Mouse (Mus musculus) right cerebral cortex, adult 18-20 months (tissue): ENCODE results near the gene Hist2h3c2.
"Not testable (repeated sequence)": the region's sequence is repeated elsewhere in the genome, so short reads cannot be mapped to it uniquely, and the experiment has no call there.

Source experiments
- DNase-seq: peaks from one replicate; pipeline ENCODE4 v3.0.0; 2022; ENCODE audit warnings: mixed read lengths

Gene Hist2h3c2

DNA sequence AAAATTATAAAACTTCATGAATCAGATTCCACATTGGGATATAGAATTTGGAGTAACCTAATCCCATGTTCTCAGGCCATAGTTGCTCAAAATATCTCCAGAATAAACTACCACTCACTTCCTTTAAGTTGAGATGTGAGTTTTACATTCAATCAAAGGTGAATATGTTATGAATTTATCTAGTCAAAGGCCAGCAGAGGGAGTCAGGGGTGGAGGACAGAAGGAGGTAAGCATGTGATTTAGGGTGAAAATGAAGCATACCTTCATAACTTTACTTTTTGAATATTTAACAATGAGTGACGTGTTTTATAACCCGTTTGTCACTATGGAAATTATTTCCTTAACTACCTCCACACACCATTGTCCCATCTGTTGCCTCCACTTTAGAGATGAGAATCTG is 4.0 kb downstream of the Hist2h3c2 start:
- DNase-seq, result no peak

DNA sequence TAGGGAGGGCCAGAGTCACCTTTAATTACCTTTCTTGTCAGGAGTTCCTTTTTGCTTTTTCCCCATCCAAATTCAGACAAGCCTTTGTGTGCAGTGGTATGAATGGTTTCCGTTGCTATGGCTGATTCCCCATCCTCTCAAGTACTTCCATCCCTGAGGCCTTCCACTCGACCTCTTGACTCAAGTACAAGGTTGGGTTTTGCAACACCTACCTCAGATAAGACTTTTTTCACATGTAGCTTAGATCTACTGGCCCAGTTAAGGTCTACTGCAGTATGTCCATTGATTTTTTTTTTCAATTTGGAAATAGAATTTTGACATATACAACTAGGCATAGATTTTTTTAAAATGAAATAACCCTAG is 7.2 kb downstream of the Hist2h3c2 start:
- no peak for DNase-seq

DNA sequence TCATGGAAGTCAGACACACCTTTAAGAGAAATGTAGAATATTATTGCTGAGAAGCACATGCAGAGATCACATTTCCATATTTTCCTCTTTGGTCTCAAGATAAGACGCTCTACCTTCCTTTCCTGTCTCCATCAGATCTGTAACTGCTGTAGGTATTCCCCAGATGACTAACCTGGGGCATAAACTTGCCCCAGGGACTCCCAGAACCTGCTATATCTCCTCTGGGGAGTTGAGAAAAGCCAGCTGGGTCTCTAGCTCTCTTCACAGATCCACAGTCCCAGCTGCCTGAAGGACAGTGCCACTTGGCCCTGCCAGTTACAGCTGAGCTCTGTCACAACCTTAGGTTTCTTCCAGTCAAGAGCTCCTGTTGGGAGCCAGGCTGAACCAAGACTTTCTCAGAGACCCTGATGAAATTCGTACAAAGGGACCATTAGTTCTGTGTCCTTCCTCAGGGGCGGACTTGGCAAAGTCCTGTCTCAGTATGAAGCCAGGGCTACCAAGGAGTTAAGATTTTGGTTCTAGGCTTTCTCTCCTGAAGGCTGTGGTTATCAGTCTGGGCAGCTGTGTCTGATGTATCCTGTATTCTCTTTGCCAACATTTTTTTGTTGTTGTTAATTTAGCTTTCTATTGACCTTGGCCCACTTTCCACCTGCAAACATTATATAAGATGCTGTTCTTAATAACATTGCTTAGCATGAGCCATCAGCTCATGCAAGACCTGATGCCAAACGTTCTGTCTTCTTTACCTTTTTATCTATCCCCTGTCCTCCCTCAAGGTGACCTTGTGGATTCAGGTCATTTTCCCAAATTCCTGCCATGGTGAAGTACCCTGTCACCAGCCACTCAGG is 7.8 kb downstream of the Hist2h3c2 start:
- DNase-seq, result no peak

DNA sequence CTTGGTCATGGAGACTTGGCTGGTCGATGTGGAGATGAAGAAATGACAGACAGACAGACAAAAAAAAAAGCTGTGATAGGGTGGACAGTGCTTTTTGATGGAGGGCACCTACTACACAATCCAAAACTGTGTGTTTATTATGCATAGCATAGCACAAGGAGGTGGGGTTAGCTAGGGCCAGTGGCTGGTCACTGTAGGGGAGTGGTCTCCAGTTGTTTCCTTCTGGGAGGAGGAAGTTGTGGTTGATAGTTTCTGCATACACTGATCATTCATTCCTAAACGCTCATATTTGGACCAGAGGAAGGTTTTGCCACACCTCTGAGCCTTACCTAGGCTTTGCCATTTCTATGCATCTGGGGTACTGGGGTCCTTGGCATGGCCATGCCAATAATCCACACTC is 8.5 kb downstream of the Hist2h3c2 start:
- DNase-seq, result no peak

DNA sequence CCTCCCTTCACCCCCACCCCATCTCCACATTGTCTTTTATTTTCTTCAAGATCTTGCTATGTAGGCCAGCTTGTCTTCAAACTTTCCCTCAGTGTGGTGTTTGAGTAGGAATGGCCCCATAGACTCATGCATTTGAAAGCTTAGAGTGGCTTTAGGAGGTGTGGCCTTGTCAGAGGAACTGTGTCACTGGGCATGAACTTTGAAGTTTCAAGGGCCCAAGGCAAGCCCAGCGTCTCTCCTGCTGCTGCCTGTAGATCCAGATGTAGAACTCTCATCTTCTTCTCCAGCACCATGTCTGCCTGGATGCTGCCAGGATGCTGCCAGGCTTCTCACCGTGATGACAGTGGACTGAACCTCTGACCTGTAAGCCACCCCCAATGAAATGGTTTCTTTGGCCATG is 10.1 kb downstream of the Hist2h3c2 start:
- DNase-seq, result no peak

DNA sequence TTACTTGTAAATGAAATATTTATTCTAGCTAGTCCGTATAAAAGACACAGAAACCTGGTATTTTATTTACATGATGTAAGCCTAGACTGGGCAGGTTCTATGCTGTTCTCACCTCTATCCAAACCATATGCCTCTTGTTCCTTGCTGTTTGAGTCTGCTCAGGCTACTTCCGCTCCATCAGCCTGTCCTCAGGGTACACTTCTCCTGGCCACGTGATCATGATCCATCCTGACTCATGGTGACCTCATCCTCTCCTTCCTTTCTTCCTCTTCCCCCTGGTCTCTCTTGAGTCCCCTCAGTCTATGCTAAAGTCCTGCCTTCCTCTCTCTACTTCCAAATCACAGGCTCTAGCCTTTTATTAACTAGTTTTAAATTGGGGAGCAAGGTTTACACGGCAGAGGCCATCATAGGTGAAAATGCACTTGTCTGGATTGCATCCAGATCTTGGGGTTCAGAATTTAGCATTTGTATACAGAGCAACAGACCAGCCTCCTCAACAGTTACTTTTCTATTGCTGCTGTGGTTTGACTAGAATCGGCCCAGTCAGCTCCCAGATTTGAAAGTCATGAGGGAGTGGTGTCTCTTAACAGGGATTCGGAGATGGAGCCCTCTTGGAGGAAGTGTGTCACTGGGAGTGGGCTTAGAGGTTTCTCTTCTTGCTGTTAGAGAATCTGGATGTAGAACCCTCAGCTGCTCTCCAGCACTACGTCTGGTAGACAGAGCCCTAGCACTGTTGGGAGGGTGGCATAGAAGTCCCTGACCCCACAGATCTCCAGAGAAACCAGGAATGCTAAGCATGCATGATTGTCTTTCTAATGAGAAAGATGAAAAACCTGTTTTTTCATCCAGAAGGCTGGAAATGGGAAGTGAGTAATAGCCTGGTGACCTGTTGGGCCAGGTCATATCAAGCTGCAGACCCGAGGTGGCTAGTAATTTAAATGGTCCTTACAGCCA is 12.0 kb downstream of the Hist2h3c2 start:
- no peak for DNase-seq

DNA sequence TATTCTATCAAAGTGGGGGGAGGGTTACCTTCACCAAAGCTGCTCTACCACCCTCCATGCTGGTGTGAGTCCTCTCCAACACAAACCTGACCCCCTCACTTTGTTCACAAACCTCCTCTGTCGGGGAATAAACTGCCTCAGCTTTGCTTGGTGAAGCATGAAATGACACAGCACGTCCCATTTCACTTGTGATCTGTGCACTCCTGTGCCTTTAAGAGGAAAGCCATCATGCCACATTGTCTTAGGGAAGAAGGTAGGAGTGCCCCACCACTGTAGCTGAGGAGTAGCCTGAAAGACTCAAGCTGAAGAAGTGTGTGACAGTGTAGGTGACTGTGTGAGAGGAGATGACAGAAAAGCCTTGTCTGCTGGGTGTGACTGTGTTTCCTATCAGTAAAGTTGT is 13.5 kb downstream of the Hist2h3c2 start:
- no peak for DNase-seq

DNA sequence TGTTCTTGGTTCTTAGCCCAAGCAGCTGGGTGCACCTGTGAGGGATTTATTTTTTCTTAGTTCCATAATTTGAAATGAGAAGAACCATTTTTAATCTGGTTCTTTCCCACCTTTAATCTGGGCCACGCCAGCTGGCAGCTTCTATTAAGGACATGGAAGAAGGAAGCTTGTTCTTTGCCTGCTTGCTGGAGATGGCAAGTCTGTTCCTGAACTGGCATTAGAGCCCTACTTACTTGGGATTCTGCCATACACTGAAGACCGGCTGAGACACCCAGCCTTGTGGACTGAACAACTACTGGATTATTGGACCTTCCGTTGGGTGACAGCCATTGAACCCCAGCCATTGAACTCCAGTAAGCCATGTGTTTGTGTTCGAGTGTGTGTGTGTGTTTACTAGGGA is 16.2 kb downstream of the Hist2h3c2 start:
- no peak for DNase-seq

DNA sequence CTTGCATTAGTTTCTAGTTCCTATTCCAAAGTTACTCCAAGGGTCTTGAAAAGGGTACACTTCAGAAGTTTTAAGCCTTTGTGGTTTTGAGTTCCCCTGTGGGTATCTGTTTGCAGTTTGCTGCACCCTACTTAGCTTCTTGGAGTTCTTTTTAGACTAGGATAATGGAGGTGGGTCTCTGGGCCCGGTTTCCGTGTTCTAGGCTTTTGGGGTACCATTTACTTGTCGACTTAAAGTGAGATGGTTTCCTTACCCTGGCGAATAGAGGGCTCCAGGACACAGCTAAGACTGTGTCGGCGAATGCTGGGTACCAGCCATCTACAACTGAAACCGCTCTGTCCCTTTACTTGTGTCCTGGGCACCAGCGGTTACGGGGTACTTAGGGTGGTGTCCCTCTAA is 17.3 kb downstream of the Hist2h3c2 start:
- DNase-seq, result no peak

DNA sequence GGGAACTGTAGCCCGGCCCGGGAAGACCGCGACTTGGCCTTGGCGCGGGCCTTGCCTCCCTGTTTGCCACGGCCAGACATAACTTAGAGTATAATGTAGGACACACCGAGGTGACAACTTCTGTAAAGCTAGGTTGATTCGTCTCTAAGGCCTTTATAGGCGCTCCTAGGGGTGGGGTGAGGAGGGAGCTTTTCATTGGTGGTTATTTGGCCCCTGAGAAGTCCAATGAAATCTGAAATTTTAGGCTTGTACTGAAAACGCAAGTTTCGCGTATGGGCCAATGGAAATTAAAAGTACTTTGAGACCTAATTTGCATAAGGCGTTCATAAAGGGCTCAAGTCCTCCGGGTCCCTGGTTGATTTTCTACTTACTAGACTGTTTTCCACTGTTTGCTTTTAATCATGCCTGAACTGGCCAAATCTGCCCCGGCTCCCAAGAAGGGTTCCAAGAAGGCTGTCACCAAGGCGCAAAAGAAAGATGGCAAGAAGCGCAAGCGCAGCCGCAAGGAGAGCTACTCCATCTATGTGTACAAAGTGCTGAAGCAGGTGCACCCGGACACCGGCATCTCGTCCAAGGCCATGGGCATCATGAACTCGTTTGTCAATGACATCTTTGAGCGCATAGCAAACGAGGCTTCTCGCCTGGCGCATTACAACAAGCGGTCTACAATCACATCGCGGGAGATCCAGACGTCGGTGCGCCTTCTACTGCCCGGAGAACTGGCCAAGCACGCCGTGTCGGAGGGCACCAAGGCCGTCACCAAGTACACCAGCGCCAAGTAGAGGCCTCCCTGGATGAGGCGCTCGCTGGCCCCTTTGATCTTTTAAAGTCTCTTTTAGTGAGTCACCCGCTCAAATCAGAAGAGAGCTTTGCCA is 17.9 kb downstream of the Hist2h3c2 start, which contains the start of the genes Hist2h2ac and Hist2h2be:
TSS of gene Hist2h2ac (minus strand) at position 116 of the 875 bp plus-strand sequence.
TSS of gene Hist2h2be (plus strand) at position 355 of the 875 bp plus-strand sequence.
- DNase-seq, result peak; percentile 90

DNA sequence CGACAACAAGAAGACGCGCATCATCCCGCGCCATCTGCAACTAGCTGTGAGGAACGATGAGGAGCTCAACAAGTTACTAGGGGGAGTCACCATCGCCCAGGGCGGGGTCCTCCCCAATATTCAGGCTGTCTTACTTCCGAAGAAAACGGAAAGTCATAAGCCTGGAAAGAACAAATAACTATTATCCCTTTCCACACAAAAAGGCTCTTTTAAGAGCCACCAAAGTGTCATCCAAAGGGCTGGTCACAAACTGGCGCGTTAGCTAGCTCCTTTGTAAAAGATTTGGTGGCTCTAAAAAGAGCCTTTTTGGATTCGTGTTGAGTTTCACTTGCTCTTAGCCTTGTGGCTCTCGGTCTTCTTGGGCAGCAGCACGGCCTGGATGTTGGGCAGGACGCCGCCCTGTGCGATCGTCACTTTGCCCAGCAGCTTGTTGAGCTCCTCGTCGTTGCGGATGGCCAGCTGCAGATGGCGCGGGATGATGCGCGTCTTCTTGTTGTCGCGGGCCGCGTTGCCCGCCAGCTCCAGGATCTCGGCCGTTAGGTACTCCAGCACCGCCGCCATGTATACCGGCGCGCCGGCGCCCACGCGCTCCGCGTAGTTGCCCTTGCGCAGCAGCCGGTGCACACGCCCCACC is 18.7 kb downstream of the Hist2h3c2 start:
- not testable (repeated sequence) for DNase-seq

DNA sequence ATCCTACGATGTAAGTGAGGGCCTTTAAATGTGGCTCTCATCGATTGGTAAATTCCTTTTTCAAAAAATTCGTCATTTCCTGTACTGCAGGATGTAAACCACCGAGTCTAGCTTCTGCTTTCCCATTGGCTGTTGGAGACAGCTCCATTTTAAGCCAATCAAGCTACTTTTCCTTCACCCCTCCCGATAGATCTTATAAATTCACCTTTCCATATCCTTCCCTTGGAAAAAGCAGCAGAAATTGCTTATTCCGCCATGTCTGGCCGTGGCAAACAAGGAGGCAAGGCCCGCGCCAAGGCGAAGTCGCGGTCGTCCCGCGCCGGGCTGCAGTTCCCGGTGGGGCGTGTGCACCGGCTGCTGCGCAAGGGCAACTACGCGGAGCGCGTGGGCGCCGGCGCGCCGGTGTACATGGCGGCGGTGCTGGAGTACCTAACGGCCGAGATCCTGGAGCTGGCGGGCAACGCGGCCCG is 19.2 kb downstream of the Hist2h3c2 start, which contains the start of the genes Bola1 and Hist2h2ab:
TSS of gene Bola1 (minus strand) at position 49 of the 470 bp plus-strand sequence.
TSS of gene Hist2h2ab (plus strand) at position 205 of the 470 bp plus-strand sequence.
- peak; percentile 82 for DNase-seq

DNA sequence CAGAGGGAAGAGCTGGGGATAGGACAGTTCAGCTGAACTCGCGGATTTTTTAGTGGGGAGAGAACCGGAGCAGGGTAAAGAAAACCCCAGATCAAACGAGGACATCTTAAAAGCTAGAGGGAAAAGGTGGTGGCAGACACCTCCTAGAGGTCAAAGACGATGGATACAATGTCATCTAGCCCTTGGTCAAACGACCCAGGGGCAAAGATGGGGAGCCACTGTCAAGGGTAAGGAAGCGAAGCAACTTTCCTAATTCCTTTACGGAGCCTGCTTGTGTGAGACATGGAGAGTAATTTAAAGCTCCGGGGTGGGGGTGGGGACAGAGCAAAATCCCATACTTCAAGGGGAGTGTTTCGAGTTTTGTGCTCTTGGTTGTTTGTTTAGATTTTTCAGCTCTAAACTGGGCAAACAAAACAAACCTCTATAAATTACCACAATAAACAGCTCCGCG is 19.7 kb downstream of the Hist2h3c2 start:
- DNase-seq, result no peak

DNA sequence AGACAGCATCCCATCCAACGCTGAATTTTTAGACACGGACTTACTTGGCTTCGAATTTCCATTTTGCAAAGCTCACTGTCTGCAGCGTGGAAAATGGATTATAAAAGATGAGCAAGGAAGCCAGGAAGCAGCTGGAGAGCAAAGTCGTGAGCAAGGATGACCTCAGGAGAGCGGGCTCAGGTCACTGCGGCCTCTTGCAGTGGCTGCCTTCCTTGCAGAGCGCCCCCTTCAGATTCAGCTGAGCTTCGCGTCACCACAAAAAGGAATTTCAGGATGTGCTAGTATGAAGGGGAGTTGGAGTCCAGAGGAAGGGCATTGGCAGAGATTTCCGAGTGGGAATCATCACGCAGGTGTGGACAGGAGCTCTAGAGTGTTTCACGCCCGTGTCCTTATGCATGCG is 29.7 kb downstream of the Hist2h3c2 start:
- no peak for DNase-seq

DNA sequence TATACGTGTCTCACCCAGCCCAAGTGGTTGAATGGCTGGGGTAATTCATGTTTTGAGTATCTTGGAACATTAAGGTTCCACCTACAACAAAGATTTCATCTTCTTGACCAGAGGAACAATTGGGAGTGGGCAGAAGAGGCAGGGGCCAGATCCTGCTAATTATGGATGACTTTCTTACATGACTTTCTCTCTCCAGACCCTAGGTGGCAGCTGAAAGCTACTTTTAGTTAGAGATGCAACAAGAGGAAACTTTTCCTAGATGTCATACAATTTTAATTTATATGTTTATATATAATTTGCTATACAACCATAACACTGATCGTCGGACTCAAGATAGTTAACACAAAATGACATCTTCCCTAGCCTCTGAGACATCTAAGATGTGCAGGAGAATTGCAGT is 31.1 kb downstream of the Hist2h3c2 start:
- no peak for DNase-seq

DNA sequence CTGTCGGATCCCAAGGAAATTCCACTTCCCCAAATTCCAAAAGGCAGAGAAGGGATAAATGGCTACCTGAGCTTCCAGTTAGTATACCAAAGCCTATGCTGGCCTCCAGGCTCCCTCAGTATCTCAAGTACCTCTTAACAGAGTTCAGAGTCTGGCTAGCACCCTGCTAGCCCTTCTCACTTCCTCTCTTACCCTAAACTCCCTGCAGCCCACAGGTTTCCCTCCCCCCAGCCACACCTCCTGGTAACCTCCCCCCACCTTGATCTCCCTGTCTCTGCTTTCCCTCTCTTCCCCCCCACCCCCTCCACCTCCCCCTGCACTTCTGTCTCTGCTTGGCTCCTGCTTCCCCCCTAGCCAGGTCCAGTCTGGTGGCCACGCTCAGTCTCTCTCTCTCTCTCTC is 39.2 kb downstream of the Hist2h3c2 start:
- no peak for DNase-seq

DNA sequence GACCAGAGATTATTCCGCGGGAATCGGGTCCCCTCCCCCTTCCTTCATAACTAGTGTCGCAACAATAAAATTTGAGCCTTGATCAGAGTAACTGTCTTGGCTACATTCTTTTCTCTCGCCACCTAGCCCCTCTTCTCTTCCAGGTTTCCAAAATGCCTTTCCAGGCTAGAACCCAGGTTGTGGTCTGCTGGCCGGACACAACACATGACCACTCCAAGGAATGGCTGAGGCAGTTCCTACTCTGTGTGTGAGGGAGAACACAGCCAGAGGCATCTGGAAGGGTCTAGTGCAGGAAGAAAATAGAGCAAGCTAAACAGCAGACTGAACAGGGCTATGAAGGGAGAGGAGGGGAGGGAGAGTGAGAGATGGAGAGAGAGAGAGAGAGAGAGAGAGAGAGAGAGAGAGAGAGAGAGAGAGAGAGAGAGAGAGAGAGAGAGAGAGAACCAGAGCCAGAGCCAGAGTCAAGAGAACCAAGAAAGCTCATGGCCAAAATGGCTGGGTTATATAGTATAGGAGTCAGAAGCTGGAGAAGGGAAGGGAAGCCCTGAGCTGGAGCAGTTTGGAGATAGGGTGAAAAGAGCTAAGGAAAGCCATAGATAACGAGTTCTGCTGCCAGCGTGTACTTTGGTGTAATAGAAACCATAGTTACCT is 40.2 kb downstream of the Hist2h3c2 start:
- DNase-seq, result not testable (repeated sequence)

DNA sequence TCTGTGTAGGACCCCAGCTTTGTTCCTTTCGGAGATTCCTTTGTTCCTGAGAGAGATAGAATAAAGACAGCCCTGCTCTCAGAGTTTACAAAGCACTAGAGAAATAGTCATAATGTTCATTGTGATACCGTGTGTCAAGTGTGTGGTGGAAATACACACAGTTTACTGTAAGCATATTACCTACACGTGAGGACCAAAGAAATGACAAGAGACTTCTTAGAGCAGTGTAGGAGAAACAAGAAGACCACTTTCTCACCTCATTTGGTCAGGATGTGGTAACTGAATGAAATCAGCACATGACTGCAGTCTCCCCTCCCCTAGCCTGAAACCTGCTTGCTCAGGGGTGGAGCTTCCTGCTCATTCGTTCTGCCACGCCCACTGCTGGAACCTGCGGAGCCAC is 40.7 kb downstream of the Hist2h3c2 start:
- DNase-seq, result no peak

DNA sequence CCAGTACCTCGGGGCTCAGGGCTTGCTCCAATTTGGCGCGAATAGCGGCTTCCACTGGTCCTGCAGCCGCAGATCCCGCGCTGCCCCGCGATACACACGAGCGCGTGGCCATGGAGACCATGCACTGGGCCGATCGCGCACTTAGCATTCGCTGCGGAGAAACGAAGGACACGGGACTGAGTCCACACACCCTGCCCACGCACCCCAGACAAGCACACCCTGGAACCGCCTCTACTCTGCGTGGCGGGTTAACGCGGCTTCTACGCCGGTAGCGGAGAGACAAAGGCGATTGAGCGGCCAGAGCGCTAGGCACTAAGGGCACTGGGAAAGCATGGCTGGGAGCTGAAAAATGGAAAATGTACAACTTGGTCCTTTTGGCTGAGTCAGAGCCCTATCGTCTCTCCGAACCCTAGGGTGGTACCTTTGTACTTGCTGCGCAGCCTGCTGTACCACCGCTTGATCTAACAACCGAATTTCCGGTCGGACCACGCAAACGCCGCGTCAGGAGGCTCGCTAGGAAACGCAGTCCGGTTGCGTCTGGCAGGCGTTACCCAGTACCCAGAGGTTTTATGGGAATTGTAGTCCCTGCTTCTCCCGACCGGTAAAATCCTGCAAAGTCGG is 41.7 kb downstream of the Hist2h3c2 start:
- DNase-seq, result peak; percentile 95

DNA sequence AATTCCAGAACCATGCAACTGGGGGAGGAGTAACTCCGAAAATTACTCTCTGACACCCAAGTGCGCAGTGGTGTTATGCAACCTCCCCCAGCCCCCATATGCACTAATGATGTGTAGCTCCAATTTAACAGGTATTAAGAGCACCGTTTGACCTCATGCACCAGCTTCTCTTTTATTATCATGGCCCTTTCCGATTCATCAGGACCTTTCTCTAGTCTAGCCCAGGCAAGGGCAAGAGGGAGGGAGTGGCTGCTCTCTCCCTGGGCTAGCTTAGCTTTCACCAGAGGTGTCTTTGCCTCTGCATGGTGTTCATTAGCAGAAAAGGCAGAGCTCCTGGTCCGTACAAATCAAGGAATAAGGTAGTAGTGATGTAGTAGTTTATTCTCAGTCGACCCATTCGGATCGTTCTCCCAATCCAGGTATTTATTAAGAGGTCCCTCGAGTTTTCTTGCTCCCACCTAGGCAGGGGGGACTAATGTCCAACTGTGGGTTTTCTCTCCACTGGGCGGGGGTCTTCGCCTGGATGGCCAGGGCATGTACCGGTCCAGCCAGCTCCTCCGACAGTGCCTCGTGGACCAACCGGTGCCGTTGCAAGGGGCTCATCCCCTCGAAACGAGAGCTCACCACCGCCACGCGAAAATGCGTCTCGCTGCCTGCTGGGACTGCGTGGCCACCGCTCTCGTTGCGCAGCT is 42.3 kb downstream of the Hist2h3c2 start:
- DNase-seq, result no peak
